Mouse (Mus musculus) heart, postnatal 36 days (tissue): ENCODE data around the gene Cdkal1. TPM values are rescaled to one million over a fixed set of nuclear protein-coding genes. Genes with fewer than 3 reads are reported as not detected.

ENCODE experiments used
- DNase-seq, 2 experiments: peaks; one replicate each; pipeline ENCODE4 v3.0.0; 2021 to 2022
- intact Hi-C: fragments of 180-260 bp; cut with DNase I; formaldehyde crosslinking; loops from one replicate; pipeline ENCODE4 v1.15.1; 2025
- total RNA-seq, 2 experiments: library from RNA; stranded (reverse); gene quantifications; 2 replicates each; pipeline ENCODE4 v1.2.3; 2021

Cdkal1 gene
- total RNA-seq, 2 experiments from 2014 or later: 30.8 to 32.3 TPM

DNA sequence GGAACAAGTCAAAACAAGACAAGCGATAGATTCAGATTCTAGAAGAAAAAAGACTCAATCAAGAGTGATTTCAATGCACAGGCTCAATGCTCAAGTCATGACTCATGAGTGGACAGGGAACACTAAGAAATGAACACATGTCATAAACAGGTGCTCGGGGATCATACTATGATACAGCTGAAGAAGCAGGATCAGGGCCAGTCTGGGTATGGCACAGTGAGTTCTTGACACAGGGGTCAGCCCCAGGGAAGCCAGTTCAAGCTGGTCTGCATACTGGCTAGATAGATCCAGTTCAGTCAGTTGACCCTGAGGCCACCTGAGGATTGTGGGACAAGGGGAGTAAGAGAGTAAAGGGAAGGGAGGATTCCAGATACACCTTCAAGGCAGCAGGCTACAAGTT lies 254.4 kb downstream of the Cdkal1 start:
- intact Hi-C loops: loop anchor here (10.0 kb wide), 2 partner anchors 396 to 1186 kb away; no protein-coding TSS in a partner anchor
- no peak for DNase-seq

DNA sequence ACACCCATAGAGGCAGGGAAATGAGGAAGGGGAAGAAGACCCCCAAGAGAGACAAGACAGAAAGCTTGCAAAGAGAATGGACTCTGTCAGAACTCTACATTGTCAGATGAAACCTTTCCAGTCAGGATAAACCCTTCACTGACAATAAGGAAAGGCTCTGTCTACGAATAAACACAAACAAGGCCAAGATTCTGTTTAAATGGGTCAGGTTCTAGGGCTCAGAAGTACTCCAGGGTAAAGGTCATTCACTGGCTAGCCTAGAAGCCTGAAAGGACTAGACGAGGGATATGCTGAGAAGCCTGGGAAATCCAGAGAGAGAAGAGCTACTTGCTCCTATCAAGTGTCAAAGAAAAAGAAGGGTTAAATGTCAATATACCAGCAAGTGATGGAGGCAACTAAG lies 255.8 kb downstream of the Cdkal1 start:
- intact Hi-C loops: loop anchor here (10.0 kb wide), 2 partner anchors 395 to 1185 kb away; no protein-coding TSS in a partner anchor
- no peak for DNase-seq

DNA sequence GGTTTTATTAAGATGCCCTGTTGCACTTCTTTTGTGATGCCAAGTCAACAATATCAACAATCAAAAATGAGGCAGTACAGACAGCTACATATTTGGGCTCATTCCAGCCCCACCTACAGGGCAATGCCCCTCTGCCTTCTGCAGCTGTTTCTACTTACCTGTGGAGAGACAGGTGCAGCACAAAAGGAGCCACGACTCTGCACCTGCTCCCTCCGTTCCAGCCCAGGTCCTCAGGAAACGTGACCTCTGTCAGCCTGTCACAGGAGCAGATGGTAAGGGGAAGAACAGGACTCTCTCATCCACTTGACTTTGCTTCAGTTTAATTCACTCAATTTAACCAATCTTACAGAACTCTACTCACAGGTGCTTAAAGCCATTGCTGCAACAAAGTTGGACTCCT lies 258.7 kb downstream of the Cdkal1 start:
- no peak for DNase-seq
- intact Hi-C loops: no loop called here

GRCm38 (mm10) chr13:29593096-29593495 lies 262.4 kb downstream of the Cdkal1 start:
- intact Hi-C loops: no loop called here
- DNase-seq: no peak

DNA sequence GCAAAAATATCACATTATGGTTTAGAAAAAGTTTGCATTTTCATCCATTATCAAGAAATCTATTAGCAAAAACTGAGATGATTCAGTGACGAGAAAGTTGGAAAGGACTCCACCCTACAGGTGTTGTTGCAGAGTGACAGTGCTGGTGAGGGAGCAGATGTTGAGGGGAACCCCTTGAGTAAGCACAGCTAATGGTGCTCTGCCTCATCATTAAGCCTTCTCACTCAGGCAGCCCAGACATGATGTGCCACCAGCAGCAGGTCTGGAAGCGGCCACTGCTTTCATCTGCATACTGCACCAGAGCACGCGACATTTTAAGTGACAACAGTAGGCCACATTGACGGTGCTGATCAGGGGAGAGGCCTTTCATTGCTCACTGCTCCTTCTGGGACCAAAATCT lies 264.8 kb downstream of the Cdkal1 start:
- DNase-seq: no peak
- intact Hi-C loops: no loop called here

- intact Hi-C loops: no loop called here
- no peak for DNase-seq
These were observed 265.3 kb downstream of the Cdkal1 start for GRCm38 (mm10) chr13:29590164-29590563.

- intact Hi-C loops: no loop called here
- no peak for DNase-seq
These were observed 266.8 kb downstream of the Cdkal1 start for GRCm38 (mm10) chr13:29588693-29589092.

DNA sequence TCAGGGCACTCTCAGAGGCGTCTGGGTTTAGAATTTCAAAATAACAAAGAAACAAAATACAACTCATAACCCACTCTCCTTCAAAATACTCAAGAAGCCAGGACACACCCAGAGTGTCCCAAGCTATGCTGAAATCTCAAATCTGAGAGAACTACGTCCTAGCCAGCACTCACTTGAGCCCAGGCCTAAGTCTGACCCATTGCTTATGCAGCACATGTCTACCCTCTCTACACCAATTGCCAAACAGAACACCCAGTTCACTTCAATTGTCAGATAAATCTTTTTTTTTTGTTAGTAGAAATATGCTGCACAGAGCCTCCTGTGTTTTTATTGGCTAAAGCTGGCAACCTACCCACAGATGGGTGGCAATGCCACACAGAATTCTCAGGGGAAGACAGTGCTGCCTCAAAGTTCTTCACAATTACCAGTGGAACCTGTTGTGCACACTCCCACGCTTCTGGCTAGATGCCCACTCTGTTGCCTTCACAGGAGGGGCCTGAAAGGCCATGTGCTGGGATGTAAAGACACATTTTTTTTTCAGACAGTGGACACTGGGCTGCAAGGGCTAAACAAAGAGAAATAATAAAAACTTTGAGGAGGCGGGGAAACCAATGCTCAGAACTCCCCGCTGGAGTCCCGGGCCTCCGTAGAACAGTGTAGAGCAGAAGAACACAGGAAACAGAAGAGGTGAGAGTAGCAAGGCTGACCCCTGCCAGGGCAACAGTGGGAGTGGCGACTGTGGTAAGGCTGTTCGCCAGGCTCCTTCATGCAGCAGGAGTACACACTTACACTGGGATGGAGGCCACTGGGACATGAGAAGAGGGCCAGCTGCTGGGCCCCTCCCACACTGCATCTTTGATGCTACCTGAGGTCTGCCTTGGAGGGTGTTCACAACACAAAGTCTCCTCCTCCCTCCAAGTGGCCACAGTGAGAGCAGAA lies 273.4 kb downstream of the Cdkal1 start:
- intact Hi-C loops: no loop called here
- DNase-seq: no peak

GRCm38 (mm10) chr13:29580780-29581179 lies 274.7 kb downstream of the Cdkal1 start:
- no peak for DNase-seq

GRCm38 (mm10) chr13:29580009-29580408 lies 275.5 kb downstream of the Cdkal1 start:
- intact Hi-C loops: no loop called here
- no peak for DNase-seq

More at GRCm38 (mm10) chr13:29580780-29581179, 274.7 kb downstream of the Cdkal1 start:
- intact Hi-C loops: no loop called here

GRCm38 (mm10) chr13:29578621-29579020 lies 276.9 kb downstream of the Cdkal1 start:
- no peak for DNase-seq
- intact Hi-C loops: no loop called here

DNA sequence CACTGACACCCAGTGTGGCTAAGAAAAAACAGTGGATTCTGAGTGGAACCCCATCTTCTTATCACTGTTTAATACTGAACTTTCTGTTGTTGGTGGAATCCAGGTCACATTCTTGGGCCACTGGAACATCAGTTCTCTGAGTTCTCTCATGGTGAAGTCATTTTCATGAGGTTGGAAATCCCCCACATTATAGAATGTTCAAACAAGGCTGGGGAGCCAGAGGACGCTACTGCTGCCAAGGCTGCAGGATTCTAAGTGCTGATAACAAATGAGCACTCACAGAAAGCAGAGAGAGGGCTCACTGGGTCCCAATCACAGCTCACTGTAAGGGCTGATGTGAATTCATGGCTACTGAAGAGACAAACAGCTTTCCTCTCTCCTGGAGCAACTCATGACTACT lies 280.7 kb downstream of the Cdkal1 start:
- intact Hi-C loops: no loop called here
- DNase-seq: no peak

- DNase-seq: no peak
- intact Hi-C loops: no loop called here
These were observed 283.0 kb downstream of the Cdkal1 start for GRCm38 (mm10) chr13:29572477-29572876.

- intact Hi-C loops: no loop called here
- no peak for DNase-seq
These were observed 289.8 kb downstream of the Cdkal1 start for GRCm38 (mm10) chr13:29565710-29566109.

DNA sequence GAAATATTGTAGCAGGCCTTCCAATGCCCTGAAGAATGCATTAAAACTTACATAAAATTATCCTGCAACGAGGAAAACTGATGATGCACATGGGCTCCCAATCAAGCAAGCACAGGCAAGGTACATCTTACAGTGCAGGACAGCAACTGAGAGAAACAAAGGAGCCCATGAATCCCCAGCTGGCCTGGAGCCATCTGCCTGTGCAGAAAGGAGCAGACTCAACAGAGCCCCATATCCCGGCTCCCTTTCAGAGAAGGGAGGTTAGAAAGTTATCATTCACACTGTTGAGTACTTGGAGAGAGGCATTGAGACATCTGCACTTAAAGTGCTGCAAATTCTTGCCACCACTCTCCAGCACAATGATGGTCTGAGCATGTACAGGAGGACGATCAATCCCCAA lies 296.3 kb downstream of the Cdkal1 start:
- DNase-seq: no peak

DNA sequence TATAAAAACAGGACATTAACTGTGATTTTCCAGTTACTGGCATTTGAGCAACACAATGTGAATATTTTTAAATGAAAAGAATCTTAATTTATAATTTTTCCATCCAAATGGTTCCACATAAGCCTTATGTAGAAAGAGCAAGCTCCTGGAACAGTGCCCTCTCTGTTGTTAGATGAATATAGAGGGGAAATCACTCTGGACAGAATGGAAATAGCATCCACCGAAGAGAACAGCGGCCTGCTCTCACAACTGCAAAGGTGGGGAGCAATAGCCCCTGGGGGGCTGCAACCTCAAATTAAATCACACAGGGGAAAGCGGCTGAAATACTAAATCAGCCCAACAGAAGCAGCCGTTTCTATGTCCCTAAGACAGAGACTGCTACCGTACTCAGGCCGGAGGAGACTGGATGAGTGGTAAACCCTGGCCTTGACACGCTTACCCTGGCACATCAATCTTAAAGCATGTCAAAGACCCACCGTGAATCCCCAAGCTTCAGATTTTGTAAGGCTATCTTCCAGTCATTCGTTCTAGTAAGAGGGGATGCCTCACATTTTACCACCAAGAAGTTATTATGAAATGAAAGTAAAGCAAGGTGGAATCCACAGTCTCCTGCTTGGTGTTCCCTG lies 300.2 kb downstream of the Cdkal1 start:
- intact Hi-C loops: no loop called here
- no peak for DNase-seq

More for the DNA sequence above, 296.3 kb downstream of the Cdkal1 start:
- intact Hi-C loops: no loop called here

DNA sequence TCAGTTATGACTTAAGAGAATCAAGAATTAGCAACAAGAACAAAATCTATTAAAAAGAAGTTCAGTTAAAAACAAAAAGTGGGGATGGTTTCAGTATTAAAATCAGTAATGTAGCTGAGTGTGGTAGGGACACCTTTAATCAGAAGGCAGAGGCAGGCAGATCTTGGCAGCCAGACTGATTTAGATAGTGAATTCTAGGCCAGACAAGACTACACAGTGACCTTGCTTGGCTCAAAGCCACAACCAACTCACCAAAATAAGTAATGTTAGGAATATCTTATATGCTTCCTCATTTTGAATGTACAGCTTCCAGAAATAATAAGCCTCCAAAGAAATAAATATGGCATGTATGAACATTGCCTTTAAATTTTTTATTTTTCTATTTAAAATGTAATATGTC lies 301.7 kb downstream of the Cdkal1 start:
- intact Hi-C loops: no loop called here
- no peak for DNase-seq

DNA sequence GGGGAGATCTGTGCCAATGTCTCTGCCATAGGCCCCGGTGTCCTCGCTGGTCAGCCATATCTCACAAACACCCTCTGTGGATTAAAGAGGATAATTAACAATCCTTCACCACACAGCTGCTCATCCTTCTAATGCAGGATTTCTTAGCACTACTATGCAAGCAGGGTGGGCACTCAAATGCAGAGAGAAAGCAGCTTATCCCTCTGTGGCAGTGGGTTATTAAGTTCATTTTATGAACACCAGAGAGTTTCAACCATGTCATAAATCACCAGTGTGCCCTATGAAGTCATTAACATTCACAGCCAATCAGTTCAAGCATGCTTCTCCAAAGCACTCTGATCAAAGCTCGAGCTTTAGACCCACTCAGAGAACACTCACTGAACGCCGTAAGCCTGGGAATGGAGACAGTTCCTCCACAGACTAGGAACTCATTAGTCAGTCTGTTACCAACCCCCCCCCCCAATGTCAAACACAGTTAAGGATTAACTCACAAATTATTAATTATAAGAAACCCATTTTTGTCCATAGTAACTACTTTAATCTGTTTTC lies 303.1 kb downstream of the Cdkal1 start:
- DNase-seq: no peak
- intact Hi-C loops: no loop called here

GRCm38 (mm10) chr13:29550886-29551285 lies 304.6 kb downstream of the Cdkal1 start:
- no peak for DNase-seq
- intact Hi-C loops: no loop called here

GRCm38 (mm10) chr13:29550203-29550602 lies 305.3 kb downstream of the Cdkal1 start:
- DNase-seq: no peak
- intact Hi-C loops: no loop called here

- DNase-seq: no peak
- intact Hi-C loops: no loop called here
These were observed 305.7 kb downstream of the Cdkal1 start for GRCm38 (mm10) chr13:29549761-29550160.
